Mouse (Mus musculus): ENCODE measurements at regions not wholly inside any gene's neighbourhood (a gene's known extent, or its start where the extent isn't known, plus 50 kb on each side); places are given as distances from the start of the nearest gene placed in this dataset.

DNA sequence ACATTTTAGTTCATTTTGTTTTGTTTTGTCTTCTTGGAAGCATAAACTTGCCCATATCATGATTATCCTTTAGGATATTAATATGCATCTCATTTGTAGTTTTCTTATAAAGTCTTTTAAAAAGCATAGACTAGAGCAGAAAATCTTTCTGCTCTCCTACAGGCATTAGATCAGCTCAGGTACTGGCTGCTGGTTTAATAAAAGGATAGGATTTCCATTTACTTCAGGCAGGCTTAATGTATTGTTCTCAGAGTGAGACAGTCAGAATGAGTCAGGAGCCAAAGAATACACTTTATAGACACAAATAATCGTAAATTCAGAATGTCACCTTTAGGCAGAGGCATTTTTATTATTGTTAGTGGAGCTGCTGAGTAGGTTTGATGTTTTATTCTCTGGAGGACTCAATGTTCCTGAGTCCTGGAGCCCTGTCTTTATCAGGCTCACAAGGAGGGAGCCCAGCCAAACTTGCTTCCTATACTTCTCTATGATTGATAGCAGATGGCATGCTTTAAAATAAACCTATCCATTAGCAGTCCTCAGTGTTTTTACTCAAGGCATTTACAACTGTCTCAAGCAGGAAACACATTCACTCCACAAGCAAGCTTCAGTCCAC is 469.5 kb upstream of the Zeb2 start:
- Histone ChIP-seq H3K36me3 (ENCODE audit: control insufficient read depth, insufficient read depth, low read length) (no peaks in the 10 kb centered on the region), H3K4me2 (no peak overlapping the region), H3K9ac (ENCODE audit: low read depth, low read length) (no peak overlapping the region), H3K4me1 (ENCODE audit: control insufficient read depth, insufficient read depth, low read length) (no peaks in the 10 kb centered on the region), H3K27me3 (ENCODE audit: control insufficient read depth, insufficient read depth, low read length) (no peaks in the 10 kb centered on the region), H3K9me3 (replicated peaks; ENCODE audit: control insufficient read depth, low read length) (no peaks in the 10 kb centered on the region), H3K27ac (ENCODE audit: low read depth, low read length) (no peak overlapping the region), H3K4me3 (ENCODE audit: low read depth, low read length) (no peak overlapping the region)
- 30% methylated on average over 1 of the region's 1 CpGs for WGBS (ENCODE audit: insufficient replicate concordance)
- no peak for ATAC-seq (replicated peaks; ENCODE audit: insufficient number of reproducible peaks, low FRiP score, low TSS enrichment)

DNA sequence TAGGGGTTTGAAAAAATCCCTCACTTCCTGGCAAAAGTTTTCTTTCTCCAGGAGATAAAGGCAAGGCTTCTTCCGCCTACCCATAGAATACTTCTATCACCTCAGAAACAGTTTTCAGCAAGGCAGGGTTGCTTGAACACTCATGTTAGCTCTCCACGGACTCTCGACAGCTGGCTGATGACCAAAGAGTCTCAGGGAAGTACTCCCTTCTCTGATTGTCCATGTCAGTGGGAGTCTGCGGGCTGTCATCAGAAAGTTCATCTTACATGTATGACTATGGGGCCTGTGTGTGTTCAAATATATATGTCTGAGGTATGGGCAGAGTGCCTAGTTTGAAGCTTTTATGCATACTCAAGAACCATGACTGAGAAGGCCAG is 464.3 kb upstream of the Zeb2 start:
- WGBS (ENCODE audit: insufficient replicate concordance): 60% methylated on average over 4 of the region's 4 CpGs
- ATAC-seq (replicated peaks; ENCODE audit: insufficient number of reproducible peaks, low FRiP score, low TSS enrichment): peak; percentile 55; the same call in 1 of the 2 replicates
- Histone ChIP-seq H3K27ac (ENCODE audit: low read depth, low read length) (no peak overlapping the region), H3K4me3 (ENCODE audit: low read depth, low read length) (no peak overlapping the region), H3K9ac (ENCODE audit: low read depth, low read length) (no peak overlapping the region), H3K4me1 (ENCODE audit: control insufficient read depth, insufficient read depth, low read length) (no peaks in the 10 kb centered on the region), H3K4me2 (no peak overlapping the region), H3K36me3 (ENCODE audit: control insufficient read depth, insufficient read depth, low read length) (no peaks in the 10 kb centered on the region), H3K9me3 (replicated peaks; ENCODE audit: control insufficient read depth, low read length) (no peaks in the 10 kb centered on the region), H3K27me3 (ENCODE audit: control insufficient read depth, insufficient read depth, low read length) (no peaks in the 10 kb centered on the region)

DNA sequence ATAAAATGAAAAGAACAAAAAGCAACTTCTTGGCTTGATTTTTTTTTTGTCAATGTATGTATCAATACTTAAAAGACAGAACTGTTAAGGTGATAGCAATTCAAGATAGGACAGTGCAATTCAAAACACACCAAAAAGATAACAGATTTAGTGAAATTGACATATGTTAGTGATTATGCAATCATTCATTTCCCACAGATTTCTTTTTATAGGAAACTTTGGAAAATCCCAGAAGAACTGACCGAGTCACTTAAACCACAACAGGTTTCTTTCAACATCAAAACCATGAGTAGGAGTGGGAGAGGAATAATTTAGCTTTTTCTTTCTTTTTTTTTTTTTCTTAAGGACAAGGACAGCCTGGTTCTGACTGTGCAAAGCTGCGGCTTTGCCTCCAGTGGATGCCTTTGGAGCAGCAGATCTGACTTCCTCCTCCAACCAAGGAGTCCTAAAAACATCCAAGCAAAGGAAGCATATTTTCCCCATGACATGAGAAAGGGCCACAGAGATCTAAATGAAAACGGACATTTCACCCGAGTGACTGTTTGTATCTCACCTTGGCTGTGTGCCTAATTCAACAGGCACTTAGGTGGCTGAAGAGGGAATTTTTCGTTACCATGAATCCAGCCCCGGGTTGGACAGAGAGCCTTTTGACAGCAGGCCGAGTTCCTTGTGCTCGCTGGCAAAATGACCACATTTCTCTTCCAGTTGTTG is 463.8 kb upstream of the Zeb2 start:
- no peak overlapping the region for H3K9ac ChIP-seq (ENCODE audit: low read depth, low read length)
- WGBS (ENCODE audit: insufficient replicate concordance): 34% methylated on average over 8 of the region's 8 CpGs
- H3K27me3 ChIP-seq (ENCODE audit: control insufficient read depth, insufficient read depth, low read length): no peaks in the 10 kb centered on the region
- H3K9me3 ChIP-seq (replicated peaks; ENCODE audit: control insufficient read depth, low read length): no peaks in the 10 kb centered on the region
- no peaks in the 10 kb centered on the region for H3K36me3 ChIP-seq (ENCODE audit: control insufficient read depth, insufficient read depth, low read length)
- no peaks in the 10 kb centered on the region for H3K4me1 ChIP-seq (ENCODE audit: control insufficient read depth, insufficient read depth, low read length)
- 0 out of 2 replicates have a peak, but pooled peaks have one; percentile 26 for ATAC-seq (replicated peaks; ENCODE audit: insufficient number of reproducible peaks, low FRiP score, low TSS enrichment)
- no peak overlapping the region for H3K4me2 ChIP-seq
- peak overlapping the region; percentile 10; the same call in 1 of the 2 replicates for H3K27ac ChIP-seq (ENCODE audit: low read depth, low read length)
- no peak overlapping the region for H3K4me3 ChIP-seq (ENCODE audit: low read depth, low read length)

DNA sequence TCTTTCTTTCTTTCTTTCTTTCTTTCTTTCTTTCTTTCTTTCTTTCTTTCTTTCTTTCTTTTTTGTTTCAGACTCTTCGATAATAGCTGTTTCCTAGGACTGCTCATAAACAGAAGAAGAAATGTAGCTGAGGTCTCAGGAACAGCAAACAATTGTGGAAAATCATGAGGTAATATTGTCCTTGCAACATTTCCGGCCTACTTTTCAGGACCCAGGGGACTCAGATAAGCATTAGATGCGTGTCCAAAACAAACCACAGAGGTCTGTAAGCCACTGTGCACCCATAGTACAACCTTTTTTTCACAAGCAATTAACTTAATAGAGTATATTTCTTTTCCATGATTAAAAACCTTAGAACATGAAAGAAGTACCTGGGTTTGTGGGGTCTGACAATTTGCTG is 455.7 kb upstream of the Zeb2 start:
- no peak for ATAC-seq (replicated peaks; ENCODE audit: insufficient number of reproducible peaks, low FRiP score, low TSS enrichment)
- Histone ChIP-seq H3K4me2 (no peak overlapping the region), H3K27me3 (ENCODE audit: control insufficient read depth, insufficient read depth, low read length) (no peaks in the 10 kb centered on the region), H3K4me1 (ENCODE audit: control insufficient read depth, insufficient read depth, low read length) (no peaks in the 10 kb centered on the region), H3K9ac (ENCODE audit: low read depth, low read length) (no peak overlapping the region), H3K4me3 (ENCODE audit: low read depth, low read length) (no peak overlapping the region), H3K36me3 (ENCODE audit: control insufficient read depth, insufficient read depth, low read length) (no peaks in the 10 kb centered on the region), H3K27ac (ENCODE audit: low read depth, low read length) (no peak overlapping the region), H3K9me3 (replicated peaks; ENCODE audit: control insufficient read depth, low read length) (no peaks in the 10 kb centered on the region)
- WGBS (ENCODE audit: insufficient replicate concordance): 60% methylated on average over 3 of the region's 3 CpGs

DNA sequence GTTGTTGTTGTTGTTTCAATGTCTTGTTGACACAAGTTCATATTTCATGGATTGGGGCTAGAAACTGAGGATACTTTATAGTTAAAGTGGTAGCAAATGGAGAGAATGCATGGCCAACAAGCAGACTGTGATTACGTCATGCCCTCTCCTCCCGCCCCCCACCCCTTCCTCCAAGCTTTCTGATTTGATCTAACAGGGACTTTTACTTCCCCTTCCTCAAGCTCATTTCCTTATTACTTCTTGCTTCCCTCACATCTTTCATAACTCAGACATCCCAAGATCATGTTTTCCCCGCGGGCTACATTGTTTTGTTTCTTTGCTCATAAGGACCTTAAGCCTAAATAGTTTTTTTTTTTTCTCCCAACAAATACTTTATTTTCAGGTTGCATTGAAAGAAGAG is 437.5 kb upstream of the Zeb2 start:
- Histone ChIP-seq H3K4me1 (ENCODE audit: control insufficient read depth, insufficient read depth, low read length) (no peaks in the 10 kb centered on the region), H3K9me3 (replicated peaks; ENCODE audit: control insufficient read depth, low read length) (no peaks in the 10 kb centered on the region), H3K36me3 (ENCODE audit: control insufficient read depth, insufficient read depth, low read length) (no peaks in the 10 kb centered on the region), H3K27ac (ENCODE audit: low read depth, low read length) (no peak overlapping the region), H3K4me3 (ENCODE audit: low read depth, low read length) (no peak overlapping the region), H3K27me3 (ENCODE audit: control insufficient read depth, insufficient read depth, low read length) (no peaks in the 10 kb centered on the region), H3K9ac (ENCODE audit: low read depth, low read length) (no peak overlapping the region), H3K4me2 (no peak overlapping the region)
- ATAC-seq (replicated peaks; ENCODE audit: insufficient number of reproducible peaks, low FRiP score, low TSS enrichment): no peak
- 76% methylated on average over 4 of the region's 4 CpGs for WGBS (ENCODE audit: insufficient replicate concordance)

DNA sequence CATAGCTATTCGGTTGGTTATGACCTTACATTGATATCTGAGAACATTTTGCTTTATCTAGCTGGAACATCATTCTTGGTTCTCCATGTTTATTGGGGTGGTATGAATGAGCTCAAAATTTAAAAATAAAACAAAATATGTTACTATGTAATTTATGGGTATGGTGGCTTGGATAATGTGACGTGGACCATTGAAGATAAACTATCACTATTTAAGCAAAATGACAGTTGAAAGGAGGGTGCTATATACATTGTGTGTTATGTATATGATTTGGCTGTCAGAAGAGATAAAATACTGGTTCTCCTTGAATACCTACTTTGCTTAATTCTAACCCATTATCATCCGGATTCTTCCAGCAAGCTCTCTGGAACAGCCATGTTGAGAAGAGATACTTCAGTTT is 424.2 kb upstream of the Zeb2 start:
- ATAC-seq (replicated peaks; ENCODE audit: insufficient number of reproducible peaks, low FRiP score, low TSS enrichment): no peak
- H3K36me3 ChIP-seq (ENCODE audit: control insufficient read depth, insufficient read depth, low read length): no peaks in the 10 kb centered on the region
- H3K27ac ChIP-seq (ENCODE audit: low read depth, low read length): no peak overlapping the region
- H3K4me3 ChIP-seq (ENCODE audit: low read depth, low read length): no peak overlapping the region
- no peak overlapping the region for H3K4me2 ChIP-seq
- no peaks in the 10 kb centered on the region for H3K4me1 ChIP-seq (ENCODE audit: control insufficient read depth, insufficient read depth, low read length)
- no peaks in the 10 kb centered on the region for H3K27me3 ChIP-seq (ENCODE audit: control insufficient read depth, insufficient read depth, low read length)
- H3K9ac ChIP-seq (ENCODE audit: low read depth, low read length): no peak overlapping the region
- H3K9me3 ChIP-seq (replicated peaks; ENCODE audit: control insufficient read depth, low read length): no peaks in the 10 kb centered on the region
- WGBS (ENCODE audit: insufficient replicate concordance): 80% methylated on average over 3 of the region's 3 CpGs

DNA sequence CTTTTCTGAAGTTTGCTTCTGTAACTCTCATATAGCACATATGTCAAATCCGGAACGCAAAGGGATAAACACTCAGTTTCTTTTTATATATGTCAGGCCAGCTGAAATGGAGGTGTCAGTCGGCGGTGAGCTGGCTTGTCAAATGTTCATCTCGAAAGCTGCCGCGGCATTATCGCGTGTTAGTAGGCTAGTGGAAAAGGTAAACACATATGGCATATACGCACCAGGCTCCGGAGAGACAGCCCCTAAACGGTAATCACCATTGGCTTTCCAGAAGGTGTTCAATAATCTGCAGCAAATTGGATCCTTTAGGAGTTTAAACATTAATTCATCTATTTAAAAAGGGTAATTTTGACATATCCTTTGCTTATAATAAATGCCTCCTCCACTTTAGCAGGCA is 421.8 kb upstream of the Zeb2 start:
- H3K9ac ChIP-seq (ENCODE audit: low read depth, low read length): no peak overlapping the region
- ATAC-seq (replicated peaks; ENCODE audit: insufficient number of reproducible peaks, low FRiP score, low TSS enrichment): no peak
- no peaks in the 10 kb centered on the region for H3K36me3 ChIP-seq (ENCODE audit: control insufficient read depth, insufficient read depth, low read length)
- H3K27ac ChIP-seq (ENCODE audit: low read depth, low read length): no peak overlapping the region
- H3K27me3 ChIP-seq (ENCODE audit: control insufficient read depth, insufficient read depth, low read length): no peaks in the 10 kb centered on the region
- no peaks in the 10 kb centered on the region for H3K4me1 ChIP-seq (ENCODE audit: control insufficient read depth, insufficient read depth, low read length)
- WGBS (ENCODE audit: insufficient replicate concordance): 86% methylated on average over 12 of the region's 12 CpGs
- H3K9me3 ChIP-seq (replicated peaks; ENCODE audit: control insufficient read depth, low read length): no peaks in the 10 kb centered on the region
- no peak overlapping the region for H3K4me3 ChIP-seq (ENCODE audit: low read depth, low read length)
- H3K4me2 ChIP-seq: no peak overlapping the region

DNA sequence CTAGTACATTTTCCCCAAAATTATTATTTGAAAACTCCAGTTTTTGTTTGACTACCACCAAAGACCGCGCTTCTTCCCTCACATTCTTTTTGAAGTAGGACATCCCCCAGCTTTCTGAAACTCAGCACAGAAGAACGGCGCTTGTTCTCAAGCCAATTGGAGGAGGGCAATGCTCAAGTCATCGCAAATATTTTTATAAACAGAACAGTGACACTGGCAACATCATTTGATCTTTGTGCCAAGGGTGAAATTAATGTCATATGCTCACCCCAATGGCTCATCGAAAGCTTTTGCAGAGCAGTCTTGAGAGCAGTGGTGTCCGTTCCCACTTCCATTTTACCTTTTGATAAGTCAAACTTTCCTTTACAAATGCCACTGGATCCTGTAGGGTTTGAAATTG is 420.5 kb upstream of the Zeb2 start:
- H3K27me3 ChIP-seq (ENCODE audit: control insufficient read depth, insufficient read depth, low read length): no peaks in the 10 kb centered on the region
- no peak overlapping the region for H3K4me3 ChIP-seq (ENCODE audit: low read depth, low read length)
- H3K9me3 ChIP-seq (replicated peaks; ENCODE audit: control insufficient read depth, low read length): no peaks in the 10 kb centered on the region
- no peak overlapping the region for H3K4me2 ChIP-seq
- H3K4me1 ChIP-seq (ENCODE audit: control insufficient read depth, insufficient read depth, low read length): no peaks in the 10 kb centered on the region
- no peak overlapping the region for H3K9ac ChIP-seq (ENCODE audit: low read depth, low read length)
- ATAC-seq (replicated peaks; ENCODE audit: insufficient number of reproducible peaks, low FRiP score, low TSS enrichment): no peak
- H3K27ac ChIP-seq (ENCODE audit: low read depth, low read length): no peak overlapping the region
- 86% methylated on average over 7 of the region's 7 CpGs for WGBS (ENCODE audit: insufficient replicate concordance)
- no peaks in the 10 kb centered on the region for H3K36me3 ChIP-seq (ENCODE audit: control insufficient read depth, insufficient read depth, low read length)

DNA sequence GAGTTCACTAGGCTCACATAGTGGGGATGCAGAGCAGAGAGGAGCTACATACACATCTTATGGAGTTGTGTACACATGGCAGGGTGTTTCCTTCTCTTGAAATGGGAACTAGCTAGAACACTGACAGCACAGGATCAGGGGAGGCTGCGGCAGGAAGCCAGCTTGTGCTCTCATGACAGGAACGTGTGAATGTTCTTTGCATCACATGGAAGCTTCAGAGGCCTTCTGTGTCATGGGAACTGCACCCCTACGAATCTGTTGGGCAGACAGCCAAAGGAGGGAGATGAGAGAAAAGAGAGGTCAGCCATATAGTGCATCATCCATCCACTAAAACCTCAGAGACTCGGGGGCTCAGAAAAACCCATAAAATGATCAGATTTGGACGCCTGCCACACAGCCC is 417.6 kb upstream of the Zeb2 start:
- no peaks in the 10 kb centered on the region for H3K4me1 ChIP-seq (ENCODE audit: control insufficient read depth, insufficient read depth, low read length)
- no peak overlapping the region for H3K4me2 ChIP-seq
- H3K9me3 ChIP-seq (replicated peaks; ENCODE audit: control insufficient read depth, low read length): no peaks in the 10 kb centered on the region
- no peak overlapping the region for H3K27ac ChIP-seq (ENCODE audit: low read depth, low read length)
- ATAC-seq (replicated peaks; ENCODE audit: insufficient number of reproducible peaks, low FRiP score, low TSS enrichment): no peak
- H3K36me3 ChIP-seq (ENCODE audit: control insufficient read depth, insufficient read depth, low read length): no peaks in the 10 kb centered on the region
- no peaks in the 10 kb centered on the region for H3K27me3 ChIP-seq (ENCODE audit: control insufficient read depth, insufficient read depth, low read length)
- H3K4me3 ChIP-seq (ENCODE audit: low read depth, low read length): no peak overlapping the region
- 72% methylated on average over 5 of the region's 5 CpGs for WGBS (ENCODE audit: insufficient replicate concordance)
- no peak overlapping the region for H3K9ac ChIP-seq (ENCODE audit: low read depth, low read length)
